Mouse (Mus musculus): ENCODE measurements at regions not wholly inside any gene's neighbourhood (a gene's known extent, or its start where the extent isn't known, plus 50 kb on each side); places are given as distances from the start of the nearest gene placed in this dataset.
A peak's percentile ranks its signal among the peaks of the same experiment; 100 is the strongest.

DNA sequence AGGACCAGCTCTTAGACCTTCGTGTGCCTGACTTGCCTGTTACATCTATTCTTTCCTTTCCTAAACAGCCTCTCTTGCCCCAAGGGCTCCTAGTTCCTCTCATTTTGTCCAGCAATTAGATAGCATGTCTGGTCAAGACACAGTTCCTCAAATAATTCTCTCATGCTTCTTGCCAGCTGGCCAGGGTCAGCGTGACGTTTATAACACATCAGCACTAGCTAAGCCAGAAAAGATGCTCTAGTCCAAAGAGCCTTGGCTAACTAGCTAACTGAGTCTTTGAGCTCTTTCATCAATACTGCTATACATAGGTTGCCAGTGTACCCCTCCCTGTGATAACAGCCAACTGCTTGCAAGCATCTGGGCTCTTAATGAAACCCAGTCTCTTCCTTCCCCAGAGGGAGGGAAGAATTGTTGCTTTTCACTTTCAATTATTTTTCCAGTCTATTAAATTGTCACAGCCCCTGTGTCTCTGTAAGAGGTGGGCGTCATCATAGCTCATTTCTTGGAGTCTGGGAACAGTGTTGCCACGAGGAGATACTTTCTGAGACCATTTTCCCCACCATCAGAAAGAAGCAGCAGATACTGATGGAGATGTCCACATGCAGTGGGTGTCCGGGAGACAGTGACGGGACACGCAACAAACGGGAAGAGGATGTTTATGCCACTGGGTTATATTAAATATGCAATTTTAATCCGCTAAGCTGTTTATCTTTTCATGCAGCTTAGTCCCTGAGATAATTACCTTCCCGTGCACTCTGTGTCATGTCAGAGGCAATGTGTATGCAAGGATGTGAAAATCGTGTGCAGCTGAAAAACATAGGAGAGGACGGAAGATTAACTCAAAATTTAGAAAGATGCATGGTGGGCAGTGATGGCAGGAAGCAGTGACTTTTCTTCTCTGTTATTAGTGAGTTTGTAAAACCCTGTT lies 250.1 kb upstream of the Nmur2 start:
- no peak for DNase-seq (ENCODE audit: low spot score)

DNA sequence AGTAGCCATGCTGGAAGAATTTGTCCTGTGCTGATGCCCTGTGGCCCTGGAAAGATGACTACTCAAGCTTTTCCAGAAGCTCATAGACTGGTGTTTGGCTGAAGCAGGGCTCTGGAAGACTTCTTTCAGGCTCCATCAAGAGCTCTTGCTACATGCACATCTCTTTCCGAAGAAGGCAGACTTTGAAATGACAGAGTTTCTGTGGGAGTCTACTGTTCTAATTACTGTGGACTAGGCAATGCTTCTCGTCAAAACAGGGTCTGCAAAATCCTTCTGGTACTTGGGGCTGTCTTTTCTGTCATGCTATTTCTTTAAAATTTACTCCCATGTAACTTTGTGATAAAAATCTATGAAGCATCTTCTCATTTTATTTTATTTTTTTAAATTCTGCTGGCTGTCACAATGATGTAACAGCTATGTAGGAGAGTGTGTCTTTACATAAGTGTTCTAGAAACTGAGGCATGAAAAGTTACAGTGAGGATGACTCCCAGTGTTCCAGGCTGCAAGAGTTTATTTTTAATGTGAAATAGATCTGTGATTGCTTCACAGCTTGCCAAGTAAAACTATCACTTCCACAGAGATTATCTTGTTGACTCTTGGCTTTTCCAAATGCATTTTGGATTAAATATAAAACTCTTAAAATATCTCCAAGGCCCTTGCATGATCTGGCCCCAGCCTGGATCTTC lies 244.9 kb upstream of the Nmur2 start:
- no peak for DNase-seq (ENCODE audit: low spot score)

DNA sequence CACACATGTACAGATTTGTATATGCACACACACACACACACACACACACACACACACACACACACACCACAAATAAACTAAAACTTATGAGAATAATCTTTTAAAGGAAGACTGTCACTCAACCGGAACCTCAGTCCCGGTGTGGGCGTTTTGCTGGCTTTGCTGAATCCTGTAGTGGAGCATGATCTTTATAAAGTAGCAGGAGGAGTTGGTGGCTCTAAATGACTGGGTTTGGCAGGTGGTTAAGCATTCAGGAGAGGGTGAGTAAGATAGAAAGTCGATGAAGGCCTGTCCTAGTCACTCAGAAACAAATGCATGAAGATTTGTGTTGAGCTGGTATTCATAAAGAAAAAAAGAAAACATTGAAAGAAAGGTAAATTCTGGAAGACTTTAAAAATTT lies 240.4 kb upstream of the Nmur2 start:
- DNase-seq (ENCODE audit: low spot score) = no peak

DNA sequence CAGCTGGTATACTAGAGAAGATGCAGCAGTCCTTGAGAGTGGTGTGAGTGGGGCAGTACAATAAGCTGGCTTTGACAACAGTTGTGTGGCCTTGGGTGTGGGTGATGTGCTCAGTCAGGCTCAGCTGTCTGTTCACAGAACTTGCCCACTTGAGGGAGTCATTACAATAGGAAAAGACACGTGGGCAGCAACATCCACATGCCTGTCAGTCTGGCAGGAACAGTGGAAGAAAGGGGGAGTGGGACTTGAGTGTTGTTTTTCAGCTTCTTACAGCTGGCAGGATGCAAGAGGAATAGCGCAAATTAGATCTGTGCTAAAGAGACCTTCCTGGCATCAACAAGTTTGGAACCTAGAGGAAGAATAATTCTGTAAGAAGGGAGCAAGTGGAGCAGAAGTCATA lies 239.4 kb upstream of the Nmur2 start:
- no peak for DNase-seq (ENCODE audit: low spot score)

DNA sequence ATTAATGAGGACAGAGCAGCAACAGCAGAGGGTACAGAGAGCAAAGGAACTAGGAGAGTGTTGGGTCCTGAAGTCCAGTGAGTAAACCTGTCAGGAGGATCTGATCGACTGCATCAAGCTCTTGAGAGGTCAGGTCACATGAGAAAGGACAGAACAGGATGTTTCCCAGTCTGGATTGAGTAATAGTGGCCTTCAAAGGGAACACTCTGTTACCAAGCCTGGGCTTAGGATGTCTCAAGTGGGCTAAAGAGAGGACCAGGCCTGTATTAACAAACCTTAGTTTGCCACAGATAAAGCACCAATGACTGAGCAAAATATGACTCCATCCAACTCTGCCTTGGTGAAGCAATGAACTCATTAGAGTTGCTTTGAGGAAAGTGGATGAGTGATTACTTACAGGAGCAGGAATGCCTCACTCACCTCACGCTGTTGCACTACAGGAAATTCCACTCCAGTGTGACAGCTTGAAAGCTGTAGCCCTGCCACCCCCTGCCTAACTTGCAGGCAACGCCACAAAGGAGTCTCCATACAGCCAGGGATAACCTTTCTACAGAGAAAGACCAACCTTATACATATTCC lies 229.2 kb upstream of the Nmur2 start:
- peak; percentile 7 for DNase-seq (ENCODE audit: low spot score)

DNA sequence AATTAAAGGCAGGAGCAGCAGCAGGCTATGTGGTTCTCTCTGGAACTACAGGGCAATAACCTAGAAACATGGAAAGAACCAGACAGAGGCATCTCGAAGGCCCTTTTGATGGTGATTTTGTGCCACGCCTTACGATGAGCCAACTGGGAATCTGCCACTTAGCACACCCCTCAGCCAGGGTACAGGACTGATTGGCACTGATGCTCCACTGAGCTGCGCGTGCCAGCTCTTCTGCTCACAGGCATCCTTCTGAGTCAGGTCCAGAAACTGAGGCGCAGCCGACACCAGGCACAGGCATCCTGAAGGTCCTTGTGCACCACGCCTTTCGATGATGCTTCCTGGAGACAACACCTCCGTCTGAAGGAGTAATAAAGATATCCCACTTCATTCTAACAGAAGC lies 221.9 kb upstream of the Nmur2 start:
- no peak for DNase-seq (ENCODE audit: low spot score)

DNA sequence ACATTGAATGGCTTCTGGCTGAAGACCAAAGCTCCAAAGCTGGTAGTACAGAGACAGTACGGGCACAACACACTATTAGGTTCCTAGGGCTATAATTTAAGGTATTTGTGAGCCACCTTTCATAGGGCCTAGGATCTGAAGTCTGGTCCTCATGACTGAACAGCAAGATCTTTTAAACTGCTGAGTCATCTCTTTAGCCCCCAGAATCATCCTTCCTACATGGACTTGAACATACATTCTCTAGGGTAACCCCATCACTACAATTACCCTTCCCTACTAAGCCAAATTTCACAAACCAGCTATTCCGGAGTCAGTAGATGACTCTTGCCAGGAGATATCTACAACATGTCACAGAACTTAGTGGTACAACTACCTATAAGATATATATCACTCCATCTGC lies 215.5 kb upstream of the Nmur2 start:
- DNase-seq (ENCODE audit: low spot score) = no peak

DNA sequence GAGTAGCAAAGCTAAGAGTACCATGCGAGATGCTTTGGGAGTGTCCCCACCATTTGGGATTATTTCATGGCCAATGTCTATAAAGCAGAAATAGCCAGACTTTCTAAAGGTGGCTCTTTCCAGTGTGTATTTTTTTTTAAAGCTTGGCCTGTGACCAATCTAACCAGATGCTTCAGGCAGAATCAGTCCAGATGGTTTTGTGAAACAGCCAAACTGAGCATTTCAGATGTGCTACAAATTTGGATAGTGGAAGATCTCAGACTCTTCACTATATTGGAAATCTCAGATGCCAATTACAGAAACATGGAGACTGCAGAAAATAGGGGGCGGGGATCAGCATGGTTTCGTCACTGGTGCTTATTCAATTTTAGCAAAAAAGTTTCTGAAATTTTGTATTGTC lies 213.6 kb upstream of the Nmur2 start:
- DNase-seq (ENCODE audit: low spot score) = no peak

DNA sequence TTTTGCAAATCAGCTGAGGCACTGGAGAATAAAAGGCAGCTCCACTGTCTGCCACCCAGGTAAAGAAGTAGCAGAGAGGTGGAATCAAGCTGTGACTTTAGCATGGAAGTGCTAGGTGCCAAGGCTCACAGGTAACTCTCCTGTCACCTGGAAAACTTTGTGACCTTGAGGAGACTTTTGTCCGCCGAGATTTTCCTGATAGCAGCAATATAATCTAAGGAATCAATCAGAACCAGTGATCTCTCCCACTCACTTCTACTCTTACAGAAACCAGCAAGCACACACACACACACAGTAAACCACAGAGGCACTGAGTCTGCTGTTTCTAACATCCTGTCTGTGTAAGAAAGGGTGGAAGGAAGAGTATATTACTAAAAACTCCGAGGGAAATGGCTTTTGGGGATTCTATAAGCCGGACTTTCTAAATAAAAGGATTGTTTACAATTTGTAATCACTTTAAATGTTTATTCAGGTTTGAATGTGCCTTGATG lies 206.6 kb upstream of the Nmur2 start:
- no peak for DNase-seq (ENCODE audit: low spot score)

DNA sequence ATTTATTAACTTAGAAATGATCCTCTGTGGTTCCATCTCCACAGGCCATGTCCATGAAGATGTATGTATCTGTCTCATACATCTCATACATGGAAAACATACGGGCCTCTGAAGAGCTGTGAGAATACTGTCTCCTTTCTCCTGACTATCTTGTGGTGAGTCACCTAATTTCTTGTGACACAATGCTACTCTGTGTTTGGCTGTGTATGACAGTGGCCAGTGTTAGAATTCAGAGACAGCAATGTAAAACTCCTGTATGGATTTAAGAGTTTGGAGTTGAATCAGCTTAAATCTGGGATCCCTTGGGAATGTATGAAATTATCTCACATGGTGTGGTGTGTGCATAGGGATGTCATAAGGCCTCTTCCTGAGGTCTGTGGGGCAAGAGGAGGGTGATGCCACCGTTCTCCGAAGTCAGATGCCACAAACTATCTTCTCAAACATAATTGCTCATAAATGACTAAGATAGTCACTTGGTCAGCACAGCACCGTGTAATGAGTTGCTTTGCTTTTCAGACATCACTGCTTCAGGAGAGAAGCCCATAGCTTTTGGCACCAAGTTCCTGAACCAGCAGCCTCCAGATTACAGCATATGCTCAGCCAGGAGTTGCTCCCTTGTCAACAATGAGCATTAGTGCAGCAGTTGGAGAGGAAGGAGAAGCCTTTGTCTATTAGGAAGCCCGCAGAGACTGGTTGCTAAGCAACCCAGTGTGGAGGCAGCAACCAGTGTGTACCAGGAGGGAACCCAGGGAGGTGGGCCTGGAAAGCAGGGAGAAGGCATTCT lies 205.9 kb upstream of the Nmur2 start:
- no peak for DNase-seq (ENCODE audit: low spot score)

DNA sequence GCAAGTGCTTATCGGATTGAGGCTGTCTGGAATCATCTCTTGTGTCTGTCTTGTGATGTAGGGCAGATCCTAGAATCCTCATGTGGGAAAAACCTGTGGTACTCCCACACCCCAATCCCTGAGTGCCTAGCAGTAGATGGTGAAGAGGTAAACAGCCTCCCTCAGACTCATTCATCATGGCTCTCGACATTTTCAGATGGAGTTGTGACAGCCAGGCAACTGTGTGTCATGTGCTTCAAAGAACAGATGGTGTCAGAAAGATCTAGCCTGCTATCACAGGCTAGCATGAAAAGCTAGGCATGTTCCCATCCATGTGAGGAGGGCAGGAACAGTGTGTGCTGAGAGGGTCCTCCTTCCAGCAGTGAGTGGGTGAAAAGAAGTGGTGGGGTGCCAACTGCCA lies 204.1 kb upstream of the Nmur2 start:
- no peak for DNase-seq (ENCODE audit: low spot score)

DNA sequence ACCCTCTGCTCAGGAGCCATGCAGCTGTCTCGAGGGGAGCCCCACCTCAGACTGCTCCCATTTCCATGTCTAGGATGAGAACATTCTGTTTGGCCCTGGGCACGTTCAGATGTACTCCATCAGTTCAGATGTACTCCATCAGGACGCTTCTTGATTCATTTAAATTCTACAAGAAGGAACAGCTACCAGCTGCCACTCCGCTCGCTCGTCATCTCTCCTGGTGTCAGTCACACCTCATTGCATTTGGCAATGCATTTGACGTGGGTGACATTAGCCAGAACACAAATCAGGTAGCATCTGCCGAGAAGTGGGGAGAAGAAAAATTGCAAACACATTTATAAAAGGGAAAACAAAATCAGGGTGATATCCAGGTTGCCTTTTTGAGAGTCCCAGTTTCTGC lies 202.6 kb upstream of the Nmur2 start:
- no peak for DNase-seq (ENCODE audit: low spot score)

DNA sequence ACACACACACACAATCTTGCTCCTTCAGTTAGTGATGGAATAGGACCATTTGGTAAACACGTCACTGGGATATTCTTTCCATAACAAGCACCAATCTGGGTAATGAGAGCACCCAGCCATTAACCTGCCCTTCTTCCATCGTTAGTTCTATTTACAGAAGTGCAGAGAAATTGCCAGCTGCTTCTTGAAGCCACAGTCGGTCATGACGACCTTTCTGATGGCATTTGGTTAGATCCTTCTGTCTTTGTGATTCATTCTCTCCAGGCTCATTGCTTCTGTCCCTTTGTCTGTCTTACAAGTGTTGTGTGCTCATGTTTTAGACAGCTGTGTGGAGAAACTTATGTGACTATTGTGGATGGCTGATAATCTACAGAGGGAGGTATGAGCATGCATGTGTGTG lies 197.9 kb upstream of the Nmur2 start:
- DNase-seq (ENCODE audit: low spot score) = no peak

DNA sequence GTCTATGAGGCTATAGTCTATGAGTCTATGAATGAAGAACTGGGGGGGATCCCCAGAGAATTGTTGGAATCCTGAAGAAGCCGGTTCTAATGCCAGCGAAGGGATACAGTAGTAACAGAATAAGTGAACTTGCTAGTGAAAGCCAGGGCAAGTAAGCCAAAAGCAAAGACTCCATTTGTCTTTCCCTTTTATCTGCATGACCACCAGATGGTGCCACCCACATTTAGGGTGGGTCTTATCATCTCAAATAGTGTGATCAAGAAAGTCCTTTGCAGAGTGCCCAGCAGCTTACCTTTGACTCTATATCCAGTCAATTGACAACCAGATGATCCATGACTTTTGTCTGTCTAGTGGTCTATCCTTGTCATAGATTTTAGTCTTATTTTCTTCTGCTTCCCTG lies 184.2 kb upstream of the Nmur2 start:
- no peak for DNase-seq (ENCODE audit: low spot score)

DNA sequence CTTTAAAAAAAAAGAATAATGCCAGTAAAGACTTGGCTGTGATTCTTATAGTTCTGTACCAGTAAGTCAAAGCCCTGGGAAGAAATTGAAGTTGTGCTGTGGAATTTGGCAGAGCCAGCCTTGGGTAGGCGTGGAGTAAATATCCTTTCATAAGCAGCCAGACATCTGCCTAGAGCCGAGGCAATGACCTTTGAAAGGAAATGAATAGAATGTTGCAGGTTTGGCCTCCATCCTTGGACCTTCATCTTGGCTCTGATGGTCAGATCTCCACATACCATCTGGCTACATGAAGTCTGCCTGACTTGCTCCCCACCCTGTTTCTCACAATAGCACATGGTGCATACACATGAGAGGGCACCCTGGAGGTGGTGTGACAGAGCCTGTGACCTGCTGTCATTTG lies 174.9 kb upstream of the Nmur2 start:
- no peak for DNase-seq (ENCODE audit: low spot score)

DNA sequence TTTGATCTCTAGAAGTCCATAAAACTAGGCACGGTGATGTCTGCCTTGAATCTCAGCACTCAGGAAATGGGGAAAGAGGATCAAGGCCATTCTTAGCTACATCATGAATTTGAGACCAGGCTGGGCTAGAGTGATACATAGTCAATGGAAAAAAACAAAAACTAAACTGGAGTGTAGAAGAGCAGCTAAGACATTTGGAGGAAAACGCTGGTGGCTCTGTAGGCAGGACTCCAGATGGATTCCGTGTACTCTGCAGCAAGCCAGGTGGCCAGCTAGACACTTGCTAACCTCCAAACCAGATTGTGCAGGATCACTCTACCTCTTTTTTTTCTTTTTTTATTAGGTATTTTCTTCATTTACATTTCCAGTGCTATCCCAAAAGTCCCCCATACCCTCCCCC lies 161.0 kb upstream of the Nmur2 start:
- no peak for DNase-seq (ENCODE audit: low spot score)

DNA sequence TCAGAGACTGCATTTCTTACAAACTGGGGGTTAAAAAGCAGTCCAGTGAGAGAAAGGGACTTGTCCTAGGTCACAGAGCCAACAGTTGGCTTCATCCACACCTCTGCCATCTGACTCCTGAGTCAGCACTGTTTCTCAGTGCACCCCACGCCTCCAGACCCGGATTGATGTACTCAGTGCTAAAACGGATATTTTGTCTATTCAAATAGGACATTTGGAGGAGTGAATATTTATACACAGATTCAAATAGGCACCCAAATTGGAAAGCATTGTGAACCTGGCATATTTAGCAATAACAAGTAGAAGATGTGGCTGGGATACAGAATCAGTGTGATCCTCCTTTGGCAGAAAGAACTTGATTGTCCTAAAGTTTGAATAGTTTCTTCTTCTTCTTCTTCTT lies 154.5 kb upstream of the Nmur2 start:
- DNase-seq (ENCODE audit: low spot score) = no peak

DNA sequence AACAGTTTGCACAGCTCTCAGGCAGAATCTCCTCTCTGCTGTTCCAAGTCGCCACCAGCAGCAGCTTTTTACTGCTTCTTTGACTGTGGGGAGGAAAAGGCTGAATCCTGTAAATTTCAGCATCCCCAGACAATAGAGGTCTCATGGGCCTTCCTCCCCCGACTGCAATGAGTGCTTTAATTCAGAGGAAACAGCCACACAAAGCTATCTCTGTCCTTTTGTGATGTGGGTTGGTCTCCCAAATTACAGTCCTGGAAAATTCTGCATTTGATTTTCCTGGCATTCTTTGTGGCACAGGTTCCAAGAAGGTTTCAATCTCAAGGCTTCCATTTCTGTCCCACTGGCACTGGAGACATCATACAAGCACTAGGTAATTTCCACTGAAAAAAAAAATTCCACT lies 152.6 kb upstream of the Nmur2 start:
- DNase-seq (ENCODE audit: low spot score) = no peak

DNA sequence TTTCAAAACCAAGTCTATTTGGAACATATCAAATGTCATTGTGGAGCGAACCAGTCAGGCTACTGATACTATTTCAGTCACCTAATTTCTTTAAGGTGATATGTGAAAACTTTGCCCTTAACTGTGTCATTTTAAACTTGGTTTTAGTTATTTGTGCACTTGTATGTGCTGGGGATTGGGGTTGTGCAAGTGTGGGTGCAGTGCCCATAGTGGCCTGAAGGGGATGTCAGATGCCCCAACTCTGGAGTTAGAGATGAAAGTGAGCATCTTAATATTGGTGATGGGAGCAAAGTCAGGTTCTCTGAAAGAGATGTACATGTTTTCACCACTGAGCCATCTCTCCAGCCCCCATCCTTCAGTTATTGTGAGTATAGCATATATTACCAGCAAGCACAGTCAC lies 133.1 kb upstream of the Nmur2 start:
- no peak for DNase-seq (ENCODE audit: low spot score)

DNA sequence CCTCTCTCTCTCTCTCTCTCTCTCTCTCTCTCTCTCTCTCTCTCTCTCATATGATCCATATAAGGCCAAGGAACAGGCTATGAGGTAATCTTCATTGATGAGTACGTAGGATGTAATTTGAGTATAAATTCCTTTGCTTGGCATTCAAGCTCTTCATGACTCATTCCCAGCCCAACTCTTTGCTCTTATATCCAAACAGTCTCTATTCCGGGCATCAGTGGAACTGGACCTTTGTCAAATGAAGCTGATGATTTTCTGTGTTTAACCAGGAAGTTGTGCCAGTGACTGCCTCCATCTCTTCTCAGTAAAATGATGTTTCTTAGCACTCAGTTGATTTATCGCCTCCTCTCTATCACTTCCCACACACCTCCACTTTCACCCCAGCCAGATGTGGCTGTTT lies 132.4 kb upstream of the Nmur2 start:
- DNase-seq (ENCODE audit: low spot score) = no peak

DNA sequence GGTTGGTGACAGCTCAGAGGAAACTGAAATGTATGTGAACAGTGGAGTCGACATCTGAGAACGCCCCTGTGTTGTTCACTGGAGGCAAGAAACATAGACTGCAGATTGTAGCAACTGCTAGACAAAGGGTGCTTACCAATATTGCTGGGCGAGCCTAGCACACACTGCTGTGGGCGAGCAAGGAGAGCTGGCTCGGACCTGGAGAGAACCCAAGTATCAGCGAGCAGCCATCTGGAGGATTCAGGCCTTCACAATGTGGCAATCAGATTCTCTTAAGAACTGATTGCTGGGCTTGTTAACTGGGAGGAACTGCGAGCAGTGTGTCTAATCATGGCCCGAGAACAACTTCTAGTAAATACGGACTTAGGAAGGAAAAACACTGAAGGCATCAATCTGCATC lies 128.8 kb upstream of the Nmur2 start:
- DNase-seq (ENCODE audit: low spot score) = no peak

DNA sequence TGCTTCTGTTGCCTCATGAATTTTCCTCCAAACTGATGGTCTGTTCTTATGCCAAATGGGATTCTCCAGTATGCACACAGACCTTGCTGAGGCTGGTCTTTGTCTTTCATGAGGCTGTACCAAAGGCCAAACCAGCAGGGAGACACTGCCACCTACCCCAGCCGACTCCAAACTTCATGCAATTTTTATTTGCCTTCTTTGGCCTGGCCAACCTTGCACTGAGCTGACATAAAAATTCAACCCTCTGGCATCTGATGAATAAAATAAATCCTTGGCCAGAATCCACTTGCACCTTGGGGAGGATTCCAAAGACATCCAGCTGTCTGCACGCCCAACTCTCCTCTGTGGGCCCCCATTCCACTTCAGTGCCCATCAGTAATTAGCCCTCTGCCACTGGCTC lies 126.0 kb upstream of the Nmur2 start:
- no peak for DNase-seq (ENCODE audit: low spot score)

All from testis, postnatal 14 days (tissue).